Mouse (Mus musculus) CD4-positive helper T cell, adult 2 months (primary cell): Measurements from ENCODE around the gene Fads3.

Experiments used
- DNase-seq: peaks from one replicate; pipeline ENCODE4 v3.0.0-alpha.2; 2012; ENCODE audit warnings: low read depth, missing footprints, low spot score

Gene Fads3

GRCm38 (mm10) chr19:10066502-10066901 is 25.1 kb downstream of the Fads3 start:
- DNase-seq: no peak

- DNase-seq: no peak
These were observed 26.3 kb downstream of the Fads3 start for GRCm38 (mm10) chr19:10067701-10068100.

- DNase-seq: no peak
These were observed 29.0 kb downstream of the Fads3 start for GRCm38 (mm10) chr19:10070186-10070980.

- no peak for DNase-seq
These were observed 29.8 kb downstream of the Fads3 start for GRCm38 (mm10) chr19:10071166-10071565.

GRCm38 (mm10) chr19:10071892-10072291 is 30.5 kb downstream of the Fads3 start:
- DNase-seq: no peak

- no peak for DNase-seq
These were observed 31.8 kb downstream of the Fads3 start for GRCm38 (mm10) chr19:10073145-10073544.

- DNase-seq: no peak
These were observed 37.0 kb downstream of the Fads3 start for GRCm38 (mm10) chr19:10078392-10078791.

- no peak for DNase-seq
These were observed 39.0 kb downstream of the Fads3 start for GRCm38 (mm10) chr19:10080384-10080783.

GRCm38 (mm10) chr19:10082105-10082504 is 40.7 kb downstream of the Fads3 start:
- DNase-seq: no peak

GRCm38 (mm10) chr19:10085454-10085853 is 44.1 kb downstream of the Fads3 start:
- no peak for DNase-seq

GRCm38 (mm10) chr19:10086976-10087375 is 45.6 kb downstream of the Fads3 start:
- DNase-seq: no peak

GRCm38 (mm10) chr19:10093829-10094228 is 52.5 kb downstream of the Fads3 start:
- no peak for DNase-seq

- no peak for DNase-seq
These were observed 53.3 kb downstream of the Fads3 start for GRCm38 (mm10) chr19:10094695-10095094.

- DNase-seq: no peak
These were observed 55.1 kb downstream of the Fads3 start for GRCm38 (mm10) chr19:10096371-10096876.

- no peak for DNase-seq
These were observed 56.5 kb downstream of the Fads3 start for GRCm38 (mm10) chr19:10097826-10098225.

- DNase-seq: peak; percentile 39
These were observed 59.3 kb downstream of the Fads3 start for GRCm38 (mm10) chr19:10100631-10101071.

GRCm38 (mm10) chr19:10101341-10102053 is 60.1 kb downstream of the Fads3 start, which contains the start of gene Fads2:
Gene Fads2 (minus strand): TSS chr19:10101746.
- DNase-seq: peak; percentile 26

GRCm38 (mm10) chr19:10102054-10102700 is 60.8 kb downstream of the Fads3 start:
- no peak for DNase-seq

- no peak for DNase-seq
These were observed 62.9 kb downstream of the Fads3 start for GRCm38 (mm10) chr19:10104234-10104633.

- no peak for DNase-seq
These were observed 63.7 kb downstream of the Fads3 start for GRCm38 (mm10) chr19:10105034-10105493.

- DNase-seq: no peak
These were observed 65.3 kb downstream of the Fads3 start for GRCm38 (mm10) chr19:10106634-10107033.

GRCm38 (mm10) chr19:10107051-10107611 is 65.8 kb downstream of the Fads3 start:
- DNase-seq: no peak
